Mouse (Mus musculus) right cerebral cortex, postnatal 36 days (tissue): ENCODE measurements around the gene Rev3l.

Source experiments
- DNase-seq, 2 experiments: peaks; one replicate each; pipeline ENCODE4 v3.0.0; 2022; ENCODE audit warnings: low spot score in 2 of 2, mixed read lengths in 1 of 2

Gene Rev3l

DNA sequence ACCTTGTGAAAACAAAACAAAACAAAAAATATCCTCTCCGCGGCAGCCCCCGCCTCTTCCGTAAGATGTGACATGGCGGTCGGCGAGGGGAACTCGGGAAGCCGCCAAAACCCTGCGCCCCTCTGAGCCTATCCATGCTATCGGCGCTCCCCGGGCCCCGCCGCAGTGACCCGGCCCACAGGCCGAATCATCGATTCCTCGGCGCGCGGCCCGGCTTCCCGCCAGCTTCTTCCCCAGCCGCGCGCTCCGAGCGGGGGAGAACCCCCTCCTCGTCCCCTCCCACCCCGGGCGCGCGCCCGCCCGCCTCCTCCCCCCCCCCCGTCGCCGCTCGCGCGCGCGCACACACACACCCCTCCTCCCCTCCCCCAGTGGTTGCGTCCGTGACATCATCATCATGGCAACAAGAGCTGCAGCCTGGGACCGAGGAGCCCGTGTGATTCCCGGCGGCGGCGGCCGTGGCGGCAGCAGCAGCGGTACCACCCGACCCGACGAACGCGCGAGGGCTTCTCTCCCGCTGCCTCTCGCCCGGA lies at the start of gene Rev3l:
Gene Rev3l (plus strand): TSS at position 383 of the 530 bp plus-strand sequence.
- peak; percentile 80 to 82 for DNase-seq

DNA sequence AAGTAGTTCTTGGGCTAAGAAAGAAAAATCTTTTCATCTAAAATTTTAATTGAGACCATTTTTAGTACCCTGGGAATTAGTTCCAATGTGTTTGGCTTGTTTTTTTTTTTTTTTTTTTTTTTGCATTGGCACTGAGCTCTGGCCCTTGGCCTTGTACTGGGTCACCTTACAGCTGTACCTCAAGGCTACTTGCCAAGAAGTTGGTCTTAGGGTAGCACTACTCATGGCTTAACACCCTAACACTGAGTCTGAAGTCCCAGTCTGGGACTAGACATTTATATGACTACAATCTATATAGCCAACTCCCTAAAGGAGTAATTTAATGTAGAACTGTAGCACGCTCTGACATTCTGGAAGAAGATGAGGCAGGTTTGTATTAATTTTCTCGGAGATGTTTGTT lies 49.4 kb upstream of the Rev3l start:
- no peak for DNase-seq

DNA sequence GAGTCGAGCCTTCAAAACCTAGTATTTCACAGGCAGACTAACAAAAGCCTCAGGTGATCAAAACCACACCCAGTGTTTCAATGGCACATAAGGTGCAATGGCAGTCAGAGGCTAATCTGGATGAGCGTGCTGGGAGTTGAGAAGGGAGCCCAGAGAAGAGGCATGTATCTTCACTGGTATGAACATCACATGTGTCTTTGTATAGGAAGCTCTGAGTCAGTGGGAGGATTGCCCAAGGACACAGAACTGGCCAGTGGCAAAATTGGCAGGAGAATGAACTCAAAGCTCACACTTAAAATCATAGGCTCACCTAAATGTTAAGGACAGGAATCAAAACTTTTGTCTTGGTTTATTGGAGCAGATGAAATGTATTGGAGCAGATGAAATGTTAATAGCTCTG lies 48.4 kb upstream of the Rev3l start:
- no peak for DNase-seq

DNA sequence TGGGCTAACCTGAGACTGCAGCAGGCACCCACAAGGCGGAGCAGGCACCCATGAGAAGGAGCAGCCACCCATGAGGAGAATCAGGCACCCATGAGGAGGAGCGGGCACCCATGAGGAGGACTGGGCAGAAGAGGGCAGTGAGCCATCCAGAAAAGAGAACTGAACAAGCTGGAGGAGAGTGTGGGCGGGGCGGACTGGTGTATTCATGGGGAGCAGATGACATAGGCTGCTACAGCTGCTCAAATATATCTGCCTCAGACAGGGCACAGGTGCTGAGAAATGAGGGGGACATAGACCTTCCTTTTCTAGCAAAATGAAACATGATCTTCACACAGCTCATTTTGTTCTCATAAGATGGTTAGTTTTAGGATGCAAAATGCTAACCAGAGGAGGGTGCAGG lies 45.1 kb upstream of the Rev3l start:
- no peak for DNase-seq

DNA sequence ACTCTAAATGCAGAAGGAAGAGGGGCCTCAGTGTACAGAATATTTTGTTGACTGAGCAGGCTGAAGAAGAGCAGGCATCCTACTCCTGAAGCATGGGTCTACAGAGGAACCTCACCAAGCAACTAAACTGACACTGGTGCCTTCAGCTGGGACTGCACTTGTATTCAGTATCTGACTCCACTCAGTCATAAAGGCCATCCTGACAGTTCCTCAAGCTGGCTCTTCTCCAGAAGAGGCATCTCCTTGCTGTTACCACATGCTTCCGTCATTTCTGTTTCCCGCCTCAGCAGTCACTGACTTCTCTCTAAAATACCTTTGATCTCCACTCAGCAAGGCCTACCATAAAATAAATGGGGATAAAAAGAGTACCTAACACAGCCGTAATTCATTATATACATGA lies 44.1 kb upstream of the Rev3l start:
- no peak for DNase-seq

DNA sequence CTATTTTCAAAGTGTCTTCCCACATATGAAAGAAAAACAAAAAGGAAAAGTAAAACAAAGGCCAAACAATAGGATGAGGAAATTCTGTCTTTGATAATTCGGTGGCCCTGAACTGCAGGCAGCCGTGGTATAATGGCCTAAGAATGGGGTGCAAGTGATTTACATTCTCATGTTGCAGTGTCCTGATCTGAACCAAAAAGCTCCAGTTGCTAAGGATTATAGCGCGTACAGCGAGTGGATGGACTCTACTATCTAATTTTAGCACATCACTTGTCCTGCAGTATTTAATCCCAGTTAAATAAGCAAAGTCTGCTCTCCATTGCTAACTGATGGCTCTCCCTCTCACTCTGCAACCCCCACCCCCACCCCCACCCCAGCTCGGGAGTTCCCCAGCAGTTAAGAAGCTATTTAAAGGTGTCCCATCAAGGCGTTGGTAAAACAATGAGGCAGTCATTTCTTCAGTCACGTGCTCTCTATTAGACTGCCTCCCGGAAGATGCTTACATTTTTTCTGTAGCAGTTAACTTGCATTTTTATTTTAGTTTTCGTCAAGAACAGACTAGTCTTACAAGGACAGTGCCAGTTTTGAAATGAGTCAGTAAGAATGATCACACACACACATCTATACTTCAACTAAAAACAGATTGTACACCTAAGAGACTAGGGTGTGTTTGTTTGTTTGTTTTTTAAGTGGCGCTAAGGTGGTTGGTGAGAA lies 40.4 kb upstream of the Rev3l start:
- DNase-seq: no peak

DNA sequence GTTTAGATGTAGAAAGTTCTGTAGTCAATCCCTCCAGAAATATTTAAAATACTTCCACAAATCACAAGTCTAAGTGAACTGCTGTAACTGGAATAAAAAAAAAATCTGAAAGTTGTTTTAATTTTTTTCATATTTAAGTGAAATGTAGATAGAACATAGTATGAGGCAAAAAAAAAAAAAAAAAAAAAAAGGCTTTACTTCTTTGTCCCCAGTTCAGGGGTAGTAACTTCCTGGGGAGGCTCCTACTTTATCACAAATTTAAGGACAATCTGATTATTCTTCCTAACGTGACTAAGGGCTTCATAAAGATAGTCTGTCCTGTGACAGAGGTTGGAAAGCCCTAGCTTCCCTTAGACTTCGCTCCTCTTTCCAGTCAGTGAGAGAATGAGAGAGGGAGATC lies 39.8 kb upstream of the Rev3l start:
- DNase-seq: no peak

DNA sequence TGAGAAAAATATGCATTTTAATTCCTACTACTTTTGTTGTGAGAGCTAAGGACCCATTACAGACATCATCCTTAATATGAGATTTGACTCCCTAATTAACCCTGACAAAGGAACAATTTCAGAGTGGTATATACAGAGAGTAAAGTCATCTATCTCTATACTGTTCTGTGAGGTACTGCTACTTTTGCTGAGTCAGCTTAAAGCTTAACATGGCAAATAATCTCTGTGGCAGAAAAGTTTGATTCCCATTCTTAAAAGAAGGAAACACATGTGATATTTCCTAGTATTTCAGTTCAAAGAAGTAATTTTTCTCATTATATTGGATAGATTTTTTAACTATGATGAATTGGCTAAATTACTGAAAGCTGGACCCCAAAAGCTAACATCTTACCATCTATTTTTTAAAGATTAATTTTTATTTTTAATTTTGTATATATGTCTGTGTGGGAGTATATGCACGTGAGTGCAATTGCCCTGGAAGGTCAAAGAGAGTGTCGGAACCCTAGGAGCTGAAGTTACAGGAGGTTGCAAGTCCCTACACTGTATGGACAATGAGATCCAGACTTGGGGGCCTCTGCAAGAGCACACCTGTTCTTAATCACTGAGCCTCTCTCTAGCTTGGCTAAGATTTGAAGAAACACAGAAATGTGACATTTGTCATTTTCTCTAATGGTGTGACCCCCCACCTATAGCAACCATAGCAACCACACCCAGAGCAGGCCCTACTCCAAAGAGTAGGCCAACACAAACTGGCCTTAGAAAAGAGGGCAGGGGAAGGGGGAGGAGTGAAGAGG lies 24.0 kb upstream of the Rev3l start:
- no peak for DNase-seq

DNA sequence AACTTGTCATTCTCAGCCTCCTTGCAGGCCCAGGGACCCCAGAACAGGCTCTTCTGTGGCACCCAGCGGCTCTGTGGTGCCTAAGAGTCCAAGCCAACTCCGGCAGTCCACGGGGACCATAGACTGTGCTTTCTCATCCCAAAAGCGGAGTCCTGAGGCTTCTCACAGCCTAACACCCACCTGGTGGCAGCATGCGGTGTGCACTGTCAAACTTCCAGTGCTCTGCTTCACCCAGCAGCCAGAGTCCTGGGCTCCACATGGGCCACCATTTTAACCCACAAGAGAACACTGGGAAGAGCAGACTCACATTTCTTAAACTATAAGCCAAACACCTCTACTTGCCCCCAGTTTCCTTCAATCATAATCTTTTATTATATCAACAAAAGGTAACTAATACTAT lies 15.0 kb upstream of the Rev3l start:
- DNase-seq: no peak

DNA sequence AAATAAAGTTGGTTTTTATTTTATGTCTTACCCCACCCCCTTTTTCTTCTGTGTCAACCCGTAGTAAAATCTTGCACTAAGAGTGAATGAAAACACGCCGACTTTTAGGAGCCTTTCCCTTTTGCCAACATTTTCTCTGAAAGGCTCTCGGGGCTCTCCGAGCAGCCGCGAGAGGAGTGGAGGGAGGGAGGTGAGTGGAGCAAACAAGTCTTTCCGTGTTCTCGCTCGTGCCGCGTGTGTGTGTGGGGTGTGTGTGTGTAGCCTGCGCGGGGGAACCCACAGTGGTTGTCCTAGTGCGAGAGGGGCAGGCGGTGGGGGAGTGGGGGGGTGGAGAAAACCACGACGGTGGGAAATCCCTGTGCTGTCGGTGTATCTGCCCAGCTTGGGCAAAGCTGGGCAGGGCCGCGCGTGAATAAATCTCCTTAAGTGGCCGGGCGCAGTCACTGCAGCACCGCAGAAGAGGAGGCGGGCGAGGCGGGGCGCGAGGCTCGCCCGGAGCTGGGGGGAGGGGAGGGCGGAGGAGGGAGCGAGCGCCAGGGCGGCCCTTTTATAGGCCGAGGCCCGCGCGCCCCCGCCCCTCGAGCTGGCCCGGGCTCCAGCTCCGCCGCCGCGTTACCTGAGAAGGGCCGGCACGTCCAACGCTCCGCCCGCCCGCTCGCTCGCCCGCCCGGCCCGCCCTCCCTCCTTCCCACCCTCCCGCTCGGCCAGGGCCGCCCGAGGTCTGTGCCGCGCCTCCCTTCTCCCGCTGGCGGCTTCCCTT lies 762 bp upstream of the Rev3l start:
- DNase-seq: peak in 1 of 2 experiments; percentile 79

DNA sequence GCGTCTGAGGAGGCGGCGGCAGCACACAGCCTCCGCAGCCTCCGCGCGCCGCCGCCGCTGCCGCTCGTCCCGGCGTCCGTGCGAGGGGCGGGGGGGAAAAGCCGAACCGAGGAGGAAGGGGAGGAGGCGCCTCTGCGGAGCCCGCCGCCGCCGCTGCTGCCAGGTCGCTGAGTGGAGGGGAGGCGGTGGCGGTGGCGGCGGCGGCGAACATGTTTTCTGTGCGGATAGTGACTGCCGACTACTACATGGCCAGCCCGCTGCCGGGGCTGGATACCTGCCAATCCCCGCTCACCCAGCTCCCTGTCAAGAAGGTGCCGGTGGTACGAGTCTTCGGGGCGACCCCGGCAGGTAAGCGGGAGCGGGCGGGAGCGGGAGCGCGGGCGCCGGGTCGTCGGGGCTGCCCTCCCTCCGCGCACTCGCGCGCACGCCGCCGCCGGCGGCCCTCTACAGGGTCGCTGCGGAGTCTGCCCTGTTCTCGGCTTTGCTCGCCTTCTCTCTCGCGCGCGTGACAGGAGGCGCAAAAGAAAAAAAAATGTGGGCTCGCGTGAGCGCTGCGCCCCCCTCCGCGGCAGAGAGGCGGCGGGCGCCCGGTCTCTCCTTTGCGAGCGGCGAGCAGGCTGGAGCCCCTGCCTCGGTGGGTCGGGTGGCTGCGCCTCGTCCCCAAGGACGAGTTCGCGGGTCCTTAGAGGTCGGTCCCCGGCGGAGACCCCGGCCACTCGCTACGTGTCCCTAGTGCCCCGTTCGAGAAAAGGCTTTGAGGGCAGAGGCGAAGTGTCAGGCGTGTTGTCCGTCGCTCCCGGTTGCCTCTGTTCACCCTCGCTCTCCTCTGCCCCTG lies 565 bp downstream of the Rev3l start:
- peak; percentile 64 to 67 for DNase-seq

DNA sequence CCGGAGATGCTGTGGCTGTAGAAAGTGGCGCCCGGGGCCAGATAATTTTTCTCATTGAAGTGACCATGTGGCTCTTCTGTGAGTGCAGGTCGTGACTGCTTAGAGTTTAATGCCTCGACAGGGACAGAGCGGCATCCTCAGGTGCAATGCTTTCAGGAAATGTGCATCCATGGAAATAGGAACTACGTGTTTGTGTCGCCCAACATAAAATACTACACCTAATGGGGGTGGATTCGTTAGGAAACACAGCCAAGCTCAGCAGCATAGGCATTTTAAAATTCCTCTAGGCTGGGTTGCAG lies 1.1 kb downstream of the Rev3l start:
- DNase-seq: peak in 1 of 2 experiments; percentile 30

DNA sequence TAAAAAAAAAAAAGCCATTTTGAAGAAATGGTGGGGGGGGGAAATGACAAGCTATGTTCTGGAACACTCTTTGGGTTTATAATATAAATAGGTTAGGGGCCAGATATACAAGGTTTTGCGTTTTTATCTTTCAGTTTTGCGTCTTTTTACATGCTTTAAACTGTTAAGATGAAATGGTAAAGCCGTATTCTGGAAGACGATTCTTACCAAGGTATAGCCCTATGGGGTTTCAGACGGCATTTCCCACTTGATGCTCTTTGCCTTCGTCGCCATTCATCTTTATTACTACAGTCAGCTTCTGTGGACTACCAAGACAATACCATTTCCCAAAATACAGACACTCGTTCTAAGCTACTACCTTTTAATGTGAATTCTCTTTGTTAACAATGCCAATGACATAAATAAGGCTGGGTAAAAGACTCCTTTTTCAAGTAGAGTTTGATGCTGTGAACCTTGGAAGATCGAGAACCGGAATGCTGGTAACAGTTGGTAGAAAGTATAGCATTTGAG lies 1.6 kb downstream of the Rev3l start:
- no peak for DNase-seq

DNA sequence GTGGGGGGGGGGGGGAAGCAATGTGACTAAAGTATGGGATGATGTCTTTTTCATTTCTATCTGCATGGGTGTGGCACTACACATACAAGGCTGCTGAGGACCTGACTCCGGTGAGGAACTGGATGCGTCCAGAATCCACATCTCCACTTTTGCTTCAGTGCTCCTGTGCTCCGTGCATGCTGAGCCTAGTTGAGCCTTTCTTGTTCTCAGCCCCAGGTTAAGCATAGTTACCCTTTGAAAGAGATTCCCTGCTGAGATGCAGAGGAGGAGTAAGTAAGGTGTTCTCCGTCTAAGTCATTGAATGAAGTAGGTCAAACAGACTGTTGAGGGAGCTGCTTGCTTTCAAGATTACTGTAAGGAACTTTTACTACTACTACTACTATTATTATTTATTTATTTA lies 4.3 kb downstream of the Rev3l start:
- no peak for DNase-seq

DNA sequence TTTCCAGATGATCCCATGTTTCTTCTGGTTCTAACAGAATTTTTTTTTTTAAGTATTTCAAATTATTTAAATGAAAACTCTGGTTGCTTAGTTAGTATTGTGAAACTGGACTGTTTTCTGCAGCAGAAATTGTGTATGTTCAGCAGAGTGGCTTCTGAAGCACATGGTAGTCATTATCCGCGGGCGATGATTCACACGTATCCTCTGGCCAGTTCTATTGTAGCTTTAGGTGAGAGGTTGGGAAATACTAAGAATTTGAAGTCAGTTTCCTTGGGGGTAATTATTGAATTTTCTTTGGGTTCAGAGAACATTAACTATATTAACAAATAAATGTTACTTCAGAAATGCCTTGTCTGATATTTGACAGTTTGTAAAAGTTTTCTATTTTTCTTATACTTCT lies 10.1 kb downstream of the Rev3l start:
- DNase-seq: no peak

DNA sequence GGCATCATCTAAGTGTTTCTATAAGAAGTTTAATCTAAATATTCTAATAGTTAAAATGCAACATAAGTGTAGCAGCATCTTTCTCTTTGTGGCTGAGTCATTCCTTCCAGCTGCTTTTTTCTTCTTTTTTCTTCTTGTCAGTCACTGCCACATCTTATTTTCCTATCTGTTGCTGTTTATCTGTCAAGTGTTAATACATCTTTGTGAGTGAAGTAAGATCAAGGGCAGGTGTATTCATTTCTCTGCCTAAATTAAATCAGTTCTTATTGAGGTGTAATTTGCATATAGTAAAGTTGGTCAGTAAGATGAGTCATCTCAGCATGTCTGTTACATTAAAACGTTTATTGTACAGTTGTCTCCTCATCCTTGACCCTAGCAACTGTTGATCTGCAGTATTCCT lies 32.8 kb downstream of the Rev3l start:
- DNase-seq: no peak

DNA sequence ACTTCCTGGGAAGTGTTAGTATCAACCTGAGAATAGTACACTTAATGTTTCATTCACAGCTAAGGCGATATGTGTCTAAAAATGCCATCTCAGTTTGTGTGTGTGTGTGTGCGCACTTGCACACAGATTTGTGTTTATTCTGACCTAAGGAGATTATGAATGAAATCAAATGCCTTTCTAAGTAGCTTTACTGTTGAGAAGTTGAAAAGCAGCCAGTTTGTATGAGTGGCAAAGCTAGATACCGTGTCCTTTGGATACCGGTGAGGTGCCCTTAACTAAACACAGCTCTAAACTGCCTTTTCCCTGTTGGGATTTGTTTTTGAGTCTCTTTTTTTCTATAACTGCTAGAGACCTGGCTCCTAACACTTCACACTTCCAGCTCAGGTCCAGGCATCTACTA lies 34.8 kb downstream of the Rev3l start:
- DNase-seq: no peak

DNA sequence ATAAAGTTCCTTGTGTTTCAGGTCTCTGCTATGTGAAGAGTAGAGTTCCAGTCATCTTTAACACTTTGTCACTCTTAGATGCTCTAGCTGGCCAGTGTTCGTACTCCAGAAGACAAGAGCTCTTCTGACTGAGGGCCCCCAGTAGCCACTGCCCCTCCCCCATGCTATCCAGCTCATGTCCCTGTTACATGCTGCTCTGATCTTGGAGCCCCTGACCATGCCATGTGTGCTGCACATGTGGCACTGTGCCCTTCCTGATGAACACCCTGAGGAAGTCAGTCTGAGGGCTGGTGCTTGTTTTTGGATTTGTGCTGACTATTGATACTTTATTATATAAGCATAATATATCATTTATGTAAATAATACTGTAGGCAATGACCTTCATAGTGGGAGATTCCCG lies 40.3 kb downstream of the Rev3l start:
- DNase-seq: no peak

DNA sequence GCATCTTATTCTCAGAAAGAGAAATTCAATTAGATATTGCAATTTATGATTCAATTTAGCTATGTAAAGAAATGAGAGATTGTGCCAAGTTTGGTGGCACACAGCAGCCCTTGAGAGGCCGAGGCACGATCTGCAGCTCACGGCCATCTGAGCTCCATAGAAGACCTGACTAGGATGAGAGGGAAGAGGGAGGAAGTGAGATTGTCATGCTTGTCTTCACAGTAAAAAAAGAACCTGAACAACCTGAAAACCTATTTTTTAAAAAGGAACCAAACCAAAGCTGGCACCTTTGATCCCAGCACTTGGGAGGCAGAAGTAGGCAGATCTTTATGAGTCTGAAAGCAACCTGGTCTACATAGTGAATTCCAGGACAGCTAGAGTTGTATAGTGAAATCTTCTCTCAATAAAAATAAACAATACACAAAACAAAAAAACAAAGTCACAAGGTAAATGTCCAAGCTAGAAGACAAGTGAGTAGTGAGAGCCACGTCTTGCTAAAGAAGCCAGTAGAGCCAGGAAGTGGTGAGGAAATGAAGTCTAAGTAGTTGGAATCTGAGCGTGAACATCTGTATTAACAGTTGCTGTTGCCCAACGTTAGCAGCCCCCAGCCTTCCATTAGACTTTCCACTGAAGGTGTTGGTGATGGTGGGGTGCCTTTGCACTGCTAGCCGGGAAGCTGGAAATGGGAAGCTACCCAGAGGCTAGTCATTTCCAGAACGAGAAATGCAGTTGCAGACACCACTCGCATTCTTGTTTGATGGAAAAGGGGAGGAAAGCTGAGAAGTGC lies 42.2 kb downstream of the Rev3l start:
- DNase-seq: no peak

DNA sequence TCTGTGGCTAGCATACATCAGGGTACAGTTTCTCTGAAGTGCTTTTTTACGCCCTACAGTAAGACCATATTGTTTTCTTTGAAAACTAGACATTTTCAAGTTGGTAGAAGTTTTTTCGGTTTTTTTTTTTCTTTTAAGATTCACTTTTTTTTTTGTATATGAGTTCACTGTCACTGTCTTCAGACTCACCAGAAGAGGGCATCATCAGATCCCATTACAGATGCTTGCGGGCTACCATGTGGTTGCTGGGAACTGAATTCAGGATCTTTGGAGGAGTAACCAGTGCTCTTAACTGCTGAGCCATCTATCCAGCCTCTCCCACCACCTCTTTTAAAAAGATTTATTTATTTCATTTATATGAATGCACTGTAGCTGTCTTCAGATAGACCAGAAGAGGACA lies 45.0 kb downstream of the Rev3l start:
- no peak for DNase-seq

DNA sequence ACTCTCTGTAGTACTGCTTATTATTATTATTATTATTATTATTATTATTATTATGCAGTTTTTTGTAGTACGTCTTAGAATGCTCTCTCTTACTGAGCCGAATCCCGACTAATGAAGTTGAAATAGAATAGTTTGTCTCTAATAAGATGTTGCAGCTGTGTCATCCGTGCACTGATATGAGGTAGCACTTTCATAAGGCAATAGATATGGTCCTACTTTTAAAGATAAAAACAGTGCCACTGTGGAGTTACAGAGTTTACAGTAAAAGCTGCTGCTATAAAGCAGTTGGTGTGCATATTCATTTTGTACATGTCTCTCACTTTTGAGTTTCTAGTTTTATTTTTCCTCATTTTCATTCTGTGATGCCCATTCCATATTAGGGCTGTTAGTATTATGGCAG lies 46.4 kb downstream of the Rev3l start:
- no peak for DNase-seq
